In genomic region chr11:72959924-72960679, GRCm38 (mm10) we compare ENCODE assay signal across 12 mouse cellular contexts. TPM values are rescaled to one million over a fixed set of nuclear protein-coding genes. Genes with fewer than 3 reads are reported as not detected.
DNase-seq lines count a peak whose midpoint lies in the region; ATAC-seq lines count a peak whose summit lies in the region.
"Had no signal": no experiment of that assay in that cellular context is flagged by ENCODE, and none has a peak within 500 bp of the region (broad histone marks: within the 10 kb centered on the region; RNA-seq: fewer than 3 reads in every experiment).

No protein-coding gene starts in this region.

- H3K9ac ChIP-seq in hindbrain, embryonic 15.5 days = no peak overlapping the region
- H3K9ac ChIP-seq in hindbrain, embryonic 11.5 days (ENCODE audit: low read depth, low read length) = no peak overlapping the region
- H3K9ac ChIP-seq in liver, embryonic 11.5 days (ENCODE audit: low read depth, low read length) = no peak overlapping the region; the same call in 1 of the 2 replicates
- H3K9ac ChIP-seq: neural tube, embryonic 12.5 days had no signal

- peaks cover 40% of the 10 kb centered on the region for H3K27me3 ChIP-seq in hindbrain, embryonic 15.5 days
- H3K27me3 ChIP-seq in hindbrain, embryonic 11.5 days (ENCODE audit: control insufficient read depth, insufficient read depth, low read length) = peaks cover 37% of the 10 kb centered on the region
- peaks cover 30% of the 10 kb centered on the region for H3K27me3 ChIP-seq in liver, embryonic 11.5 days (replicated peaks; ENCODE audit: control insufficient read depth, insufficient read depth, low read length)

- DNase-seq in hindbrain, embryonic 11.5 days (ENCODE audit: low spot score) = no peak
- DNase-seq in thymus, postnatal 14 days = peak; percentile 51
- DNase-seq in thymus, postnatal 0 days (ENCODE audit: low spot score) = no peak
- no peak for DNase-seq in liver, embryonic 11.5 days (ENCODE audit: low spot score)
- DNase-seq in right cerebral cortex, postnatal 4 days = no peak
- no peak for DNase-seq in urinary bladder, postnatal 36 days (ENCODE audit: low spot score in 2 of 2)
- DNase-seq: cerebellum, postnatal 14 days; left cerebral cortex, postnatal 4 days had no signal

- peaks cover 9% of the 10 kb centered on the region for H3K4me1 ChIP-seq in hindbrain, embryonic 15.5 days (replicated peaks)
- 0 out of 2 replicates have a peak, but pooled peaks cover 3% of the 10 kb centered on the region for H3K4me1 ChIP-seq in hindbrain, embryonic 11.5 days (replicated peaks; ENCODE audit: control insufficient read depth, insufficient read depth, low read length)
- H3K4me1 ChIP-seq in liver, embryonic 11.5 days (replicated peaks; ENCODE audit: control insufficient read depth, insufficient read depth, low read length) = peaks cover 31% of the 10 kb centered on the region

- H3K36me3 ChIP-seq in hindbrain, embryonic 15.5 days = no peaks in the 10 kb centered on the region
- H3K36me3 ChIP-seq in hindbrain, embryonic 11.5 days (ENCODE audit: control insufficient read depth, insufficient read depth, low read length) = no peaks in the 10 kb centered on the region
- H3K36me3 ChIP-seq in liver, embryonic 11.5 days (ENCODE audit: control insufficient read depth, insufficient read depth, low read length) = no peaks in the 10 kb centered on the region
- H3K36me3 ChIP-seq: neural tube, embryonic 12.5 days had no signal

- peak overlapping the region; percentile 24; the same call in 1 of the 2 replicates for H3K4me3 ChIP-seq in hindbrain, embryonic 15.5 days
- H3K4me3 ChIP-seq in hindbrain, embryonic 11.5 days (ENCODE audit: low read depth, low read length) = no peak overlapping the region
- peak overlapping the region; percentile 55 for H3K4me3 ChIP-seq in liver, embryonic 11.5 days (ENCODE audit: low read depth, low read length)

- H3K4me2 ChIP-seq in hindbrain, embryonic 15.5 days = no peak overlapping the region
- H3K4me2 ChIP-seq in hindbrain, embryonic 11.5 days (replicated peaks; ENCODE audit: low read depth, low read length) = no peak overlapping the region
- peak overlapping the region; percentile 88 for H3K4me2 ChIP-seq in liver, embryonic 11.5 days

- 18% methylated on average over 15 of the region's 15 CpGs for WGBS in hindbrain, embryonic 15.5 days
- WGBS in hindbrain, embryonic 11.5 days = 15% methylated on average over 14 of the region's 15 CpGs
- WGBS in liver, embryonic 11.5 days = 28% methylated on average over 15 of the region's 15 CpGs

- ATAC-seq in hindbrain, embryonic 15.5 days (ENCODE audit: low FRiP score, low read depth) = no peak
- no peak for ATAC-seq in hindbrain, embryonic 11.5 days (ENCODE audit: low FRiP score)
- no peak for ATAC-seq in liver, embryonic 11.5 days (replicated peaks; ENCODE audit: low FRiP score)
- ATAC-seq in frontal cortex, adult (ENCODE audit: low TSS enrichment) = no peak
- ATAC-seq: forebrain, embryonic 14.5 days had no signal

- H3K27ac ChIP-seq in hindbrain, embryonic 15.5 days (replicated peaks) = no peak overlapping the region
- H3K27ac ChIP-seq in hindbrain, embryonic 11.5 days (ENCODE audit: low read depth, low read length) = no peak overlapping the region
- no peak overlapping the region for H3K27ac ChIP-seq in liver, embryonic 11.5 days (ENCODE audit: low read depth, low read length)
- H3K27ac ChIP-seq: neural tube, embryonic 12.5 days had no signal

- H3K9me3 ChIP-seq in hindbrain, embryonic 15.5 days = no peaks in the 10 kb centered on the region
- H3K9me3 ChIP-seq in hindbrain, embryonic 11.5 days (ENCODE audit: control insufficient read depth, low read length) = no peaks in the 10 kb centered on the region
- no peaks in the 10 kb centered on the region for H3K9me3 ChIP-seq in liver, embryonic 11.5 days (ENCODE audit: control insufficient read depth, low read length)
- H3K9me3 ChIP-seq: neural tube, embryonic 12.5 days had no signal

RNA-seq across cellular contexts. Expression of gene Atp2a3, which starts 0.9 kb away (rescaled TPM):
- polyA plus RNA-seq in hindbrain, embryonic 15.5 days (2015; fragmentation: Nextera tagmentation; extraction: Ambion mirVana) = 1.6 and 2.5 TPM in 2 replicates
- 0.68 and 1.4 TPM in 2 replicates for polyA plus RNA-seq in hindbrain, embryonic 11.5 days (2014; fragmentation: Nextera tagmentation; extraction: Ambion mirVana)
- 102 and 111 TPM in 2 replicates for polyA plus RNA-seq in thymus, postnatal 0 days (2015; fragmentation: Nextera tagmentation; extraction: Ambion mirVana)
- 23.5 and 25.9 TPM in 2 replicates for polyA plus RNA-seq in liver, embryonic 11.5 days (2014; fragmentation: Nextera tagmentation; extraction: Ambion mirVana)

RNA-seq across cellular contexts. Expression of gene P2rx1, which starts 38.8 kb away (rescaled TPM):
- 0.39 and 0.73 TPM in 2 replicates for polyA plus RNA-seq in hindbrain, embryonic 15.5 days (2015; fragmentation: Nextera tagmentation; extraction: Ambion mirVana)
- 1.4 and 2.4 TPM in 2 replicates for polyA plus RNA-seq in hindbrain, embryonic 11.5 days (2014; fragmentation: Nextera tagmentation; extraction: Ambion mirVana)
- 61.5 and 71.4 TPM in 2 replicates for polyA plus RNA-seq in thymus, postnatal 0 days (2015; fragmentation: Nextera tagmentation; extraction: Ambion mirVana)
- polyA plus RNA-seq in liver, embryonic 11.5 days (2014; fragmentation: Nextera tagmentation; extraction: Ambion mirVana) = 17.6 and 18.8 TPM in 2 replicates

RNA-seq across cellular contexts. Expression of gene Camkk1, which starts 58.7 kb away (rescaled TPM):
- polyA plus RNA-seq in hindbrain, embryonic 15.5 days (2015; fragmentation: Nextera tagmentation; extraction: Ambion mirVana) = 32.2 and 32.4 TPM in 2 replicates
- polyA plus RNA-seq in hindbrain, embryonic 11.5 days (2014; fragmentation: Nextera tagmentation; extraction: Ambion mirVana) = 3.7 and 4.4 TPM in 2 replicates
- polyA plus RNA-seq in thymus, postnatal 0 days (2015; fragmentation: Nextera tagmentation; extraction: Ambion mirVana) = 18.8 and 19.6 TPM in 2 replicates
- 2.6 and 3.0 TPM in 2 replicates for polyA plus RNA-seq in liver, embryonic 11.5 days (2014; fragmentation: Nextera tagmentation; extraction: Ambion mirVana)
